Mouse (Mus musculus): ENCODE data around the gene Mecp2.

DNA sequence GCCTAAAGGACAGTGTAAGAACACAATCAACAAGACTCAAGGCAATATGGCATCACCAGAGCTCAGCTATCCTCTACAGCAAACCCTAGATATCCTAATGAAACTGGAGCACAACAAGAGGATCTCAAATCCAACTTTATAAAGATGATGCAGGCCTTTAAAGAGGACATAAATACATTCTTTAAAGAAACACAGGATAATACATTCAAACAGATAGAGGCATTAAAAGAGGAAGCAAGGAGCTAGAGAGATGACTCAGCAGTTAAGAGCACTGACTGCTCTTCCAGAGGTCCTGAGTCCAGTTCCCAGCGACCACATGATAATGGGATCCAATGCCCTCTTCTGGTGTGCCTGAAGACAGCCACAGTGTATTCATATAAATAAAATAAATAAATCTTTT, 40.0 kb downstream of the Mecp2 start:
- TF ChIP-seq CTCF (IDR thresholded peaks at IDR 0.05; ENCODE audit: borderline replicate concordance, insufficient read depth, low read depth, low read length): no peak
- no peak for TF ChIP-seq POLR2A (IDR thresholded peaks at IDR 0.05; ENCODE audit: borderline replicate concordance, insufficient read depth, low read length)

All from cerebellum, adult 2 months (tissue).